Mouse (Mus musculus) heart, adult 2 months (tissue): ENCODE results near the gene Adpgk. TPM values are rescaled to one million over a fixed set of nuclear protein-coding genes. Genes with fewer than 3 reads are reported as not detected.

Source experiments
- DNase-seq, 2 experiments: peaks; one replicate each; pipeline ENCODE4 v3.0.0; 2021
- H3K27ac ChIP-seq: fragments of 200-600 bp; 2 replicates; pipeline ENCODE4 v1.8.1; 2022
- H3K27me3 ChIP-seq: fragments of 200-500 bp; 2 replicates; pipeline ENCODE4 v1.6.1; 2012; ENCODE audit warnings: mild to moderate bottlenecking, low read length, inconsistent platforms, mixed read lengths; ENCODE audit not compliant: control insufficient read depth, insufficient read depth
- H3K36me3 ChIP-seq: fragments of 200-500 bp; 2 replicates; pipeline ENCODE4 v1.6.1; 2012; ENCODE audit warnings: low read length, inconsistent platforms; ENCODE audit not compliant: control insufficient read depth, insufficient read depth
- H3K4me1 ChIP-seq: fragments of 200-500 bp; 2 replicates; pipeline ENCODE4 v1.6.1; 2011; ENCODE audit warnings: low read length; ENCODE audit not compliant: control insufficient read depth, insufficient read depth
- H3K4me3 ChIP-seq: fragments of 200-600 bp; 2 replicates; pipeline ENCODE4 v1.8.1; 2022
- H3K79me2 ChIP-seq: fragments of 200-500 bp; replicated peaks from 2 replicates; pipeline ENCODE4 v1.6.1; 2012; ENCODE audit warnings: mild to moderate bottlenecking, inconsistent platforms, low read length, moderate library complexity, mixed read lengths; ENCODE audit not compliant: control insufficient read depth, insufficient read depth
- H3K9ac ChIP-seq: fragments of 200-500 bp; 2 replicates; pipeline ENCODE4 v1.6.1; 2012; ENCODE audit warnings: low read depth, mild to moderate bottlenecking, control low read depth, inconsistent platforms, low read length, mixed read lengths
- CTCF ChIP-seq: fragments of 200-600 bp; IDR thresholded peaks from 2 replicates; pipeline ENCODE4 v1.8.1; 2022; ENCODE audit warnings: antibody characterized with exemption, mild to moderate bottlenecking, moderate library complexity
- EP300 ChIP-seq: fragments of 200-500 bp; IDR thresholded peaks from 2 replicates; pipeline ENCODE4 v1.6.1; 2011; ENCODE audit warnings: low read depth, low read length, control low read depth; ENCODE audit not compliant: insufficient read depth
- POLR2A ChIP-seq: fragments of 200-500 bp; IDR thresholded peaks from 2 replicates; pipeline ENCODE4 v1.6.1; 2011; ENCODE audit warnings: mild to moderate bottlenecking, low read depth, low read length, control low read depth; ENCODE audit not compliant: insufficient read depth
- WGBS: fragments of 180-500 bp; shearing (Covaris S2); methylation state at CpG from one replicate; pipeline ENCODE4 v1.1.7; 2018; 5-methylcytosine and 5-hydroxymethylcytosine counted together
- intact Hi-C: fragments of 180-260 bp; cut with DNase I; formaldehyde crosslinking; loops from one replicate; pipeline ENCODE4 v1.15.1; 2025
- polyA plus RNA-seq: library from polyadenylated mRNA; depleted of rRNA; stranded (reverse); fragments of >200 nt; gene quantifications from 2 replicates; pipeline ENCODE4 v1.2.3, GENCODE M21; 2012
- total RNA-seq, 2 experiments: library from RNA; stranded (reverse); gene quantifications; 2 replicates each; pipeline ENCODE4 v1.2.3; 2021

Gene Adpgk
- total and polyA plus RNA-seq, 3 experiments = 6.6 to 7.8 (median 7.7) TPM

- 41% methylated on average over 7 of the region's 7 CpGs for WGBS
- no peaks in the 10 kb centered on the region for H3K79me2 ChIP-seq
- no peak overlapping the region for H3K4me3 ChIP-seq
- no peaks in the 10 kb centered on the region; the same call in 1 of the 2 replicates for H3K4me1 ChIP-seq
- H3K27me3 ChIP-seq = no peaks in the 10 kb centered on the region
- TF ChIP-seq EP300 (no peak), POLR2A (no peak), CTCF (no peak)
- H3K27ac ChIP-seq = no peak overlapping the region
- no peak overlapping the region for H3K9ac ChIP-seq
- no peak for DNase-seq
- no peaks in the 10 kb centered on the region for H3K36me3 ChIP-seq
- intact Hi-C loops = loop anchor here (1.0 to 2.0 kb wide), 2 partner anchors 269 to 380 kb away; no protein-coding TSS in a partner anchor
These were observed 8.7 kb upstream of the Adpgk start for GRCm38 (mm10) chr9:59282683-59282986.

GRCm38 (mm10) chr9:59285614-59286013 lies 5.7 kb upstream of the Adpgk start:
- 76% methylated on average over 6 of the region's 6 CpGs for WGBS
- intact Hi-C loops = no loop called here
- TF ChIP-seq CTCF (no peak), EP300 (no peak), POLR2A (no peak)

GRCm38 (mm10) chr9:59288058-59288457 lies 3.3 kb upstream of the Adpgk start:
- no peak for DNase-seq
- Histone ChIP-seq H3K9ac (no peak overlapping the region), H3K27ac (no peak overlapping the region), H3K4me3 (no peak overlapping the region), H3K27me3 (no peaks in the 10 kb centered on the region), H3K36me3 (no peaks in the 10 kb centered on the region; the same call in 1 of the 2 replicates), H3K79me2 (no peaks in the 10 kb centered on the region), H3K4me1 (peaks cover 3% of the 10 kb centered on the region)
- WGBS = 65% methylated on average over 5 of the region's 5 CpGs
- no peak for TF ChIP-seq POLR2A
- TF ChIP-seq CTCF = no peak
- no peak for TF ChIP-seq EP300
- intact Hi-C loops = no loop called here

More at GRCm38 (mm10) chr9:59285614-59286013, 5.7 kb upstream of the Adpgk start:
- no peak for DNase-seq
- Histone ChIP-seq H3K27me3 (no peaks in the 10 kb centered on the region), H3K36me3 (no peaks in the 10 kb centered on the region), H3K79me2 (no peaks in the 10 kb centered on the region), H3K9ac (no peak overlapping the region), H3K27ac (no peak overlapping the region), H3K4me1 (peaks cover 2% of the 10 kb centered on the region), H3K4me3 (no peak overlapping the region)

- H3K4me3 ChIP-seq = no peak overlapping the region
- no peaks in the 10 kb centered on the region for H3K27me3 ChIP-seq
- 72% methylated on average over 3 of the region's 3 CpGs for WGBS
- DNase-seq = no peak
- peaks cover 3% of the 10 kb centered on the region for H3K4me1 ChIP-seq
- no peak overlapping the region for H3K27ac ChIP-seq
- no peaks in the 10 kb centered on the region; the same call in 1 of the 2 replicates for H3K36me3 ChIP-seq
- intact Hi-C loops = no loop called here
- no peak overlapping the region for H3K9ac ChIP-seq
- no peak for TF ChIP-seq POLR2A
- no peak for TF ChIP-seq CTCF
- TF ChIP-seq EP300 = no peak
- no peaks in the 10 kb centered on the region for H3K79me2 ChIP-seq
These were observed 2.5 kb upstream of the Adpgk start for GRCm38 (mm10) chr9:59288685-59289410.

- no peaks in the 10 kb centered on the region for H3K79me2 ChIP-seq
- H3K27ac ChIP-seq = no peak overlapping the region
- no peak for TF ChIP-seq POLR2A
- TF ChIP-seq CTCF = no peak
- TF ChIP-seq EP300 = no peak
- H3K9ac ChIP-seq = no peak overlapping the region
- H3K4me3 ChIP-seq = no peak overlapping the region
- intact Hi-C loops = loop anchor here (2.0 to 5.0 kb wide), 2 partner anchors 195 to 252 kb away; partner anchors contain the start of gene Neo1
- H3K27me3 ChIP-seq = no peaks in the 10 kb centered on the region
- H3K4me1 ChIP-seq = peaks cover 3% of the 10 kb centered on the region
- DNase-seq = no peak
- H3K36me3 ChIP-seq = no peaks in the 10 kb centered on the region; the same call in 1 of the 2 replicates
- WGBS = 84% methylated on average over 6 of the region's 6 CpGs
These were observed 1.7 kb upstream of the Adpgk start for GRCm38 (mm10) chr9:59289529-59290115.

GRCm38 (mm10) chr9:59291688-59292492 lies 532 bp downstream of the Adpgk start:
- H3K27me3 ChIP-seq = no peaks in the 10 kb centered on the region
- H3K9ac ChIP-seq = peak overlapping the region; percentile 78
- TF ChIP-seq EP300 (no peak), CTCF (no peak), POLR2A (no peak)
- H3K4me1 ChIP-seq = peaks cover 3% of the 10 kb centered on the region
- WGBS = under 1% methylated on average over 50 of the region's 50 CpGs
- H3K79me2 ChIP-seq = no peaks in the 10 kb centered on the region; the same call in 1 of the 2 replicates
- DNase-seq = no peak
- intact Hi-C loops = loop anchor here (1.0 to 5.0 kb wide), 3 partner anchors 61 to 255 kb away; partner anchors contain the start of genes Bbs4 and Neo1
- peak overlapping the region; percentile 93 for H3K4me3 ChIP-seq
- H3K36me3 ChIP-seq = no peaks in the 10 kb centered on the region; the same call in 1 of the 2 replicates
- peak overlapping the region; percentile 88 for H3K27ac ChIP-seq
